Mouse (Mus musculus) yolk sac, embryonic 10.5 days (tissue): ENCODE measurements at regions not wholly inside any gene's neighbourhood (a gene's known extent, or its start where the extent isn't known, plus 50 kb on each side); places are given as distances from the start of the nearest gene placed in this dataset.
A peak's percentile ranks its signal among the peaks of the same experiment; 100 is the strongest.

Experiments used
- DNase-seq: peaks from one replicate; pipeline ENCODE4 v3.0.0-alpha.2; 2017; ENCODE audit warnings: low spot score

- no peak for DNase-seq
Measured at GRCm38 (mm10) chr4:140402319-140402718, 155.7 kb upstream of the Igsf21 start.

GRCm38 (mm10) chr4:140401632-140402031 is 155.0 kb upstream of the Igsf21 start:
- no peak for DNase-seq

- no peak for DNase-seq
Measured at GRCm38 (mm10) chr4:140396548-140396947, 150.0 kb upstream of the Igsf21 start.

GRCm38 (mm10) chr4:140392290-140392689 is 145.7 kb upstream of the Igsf21 start:
- no peak for DNase-seq

- DNase-seq, result no peak
Measured at GRCm38 (mm10) chr4:140390684-140391234, 144.2 kb upstream of the Igsf21 start.

- no peak for DNase-seq
Measured at GRCm38 (mm10) chr4:140385686-140386085, 139.1 kb upstream of the Igsf21 start.

GRCm38 (mm10) chr4:140385226-140385625 is 138.6 kb upstream of the Igsf21 start:
- DNase-seq, result no peak

GRCm38 (mm10) chr4:140383596-140383995 is 137.0 kb upstream of the Igsf21 start:
- DNase-seq, result no peak

- no peak for DNase-seq
Measured at GRCm38 (mm10) chr4:140380733-140381132, 134.1 kb upstream of the Igsf21 start.

GRCm38 (mm10) chr4:140377941-140378340 is 131.4 kb upstream of the Igsf21 start:
- no peak for DNase-seq

GRCm38 (mm10) chr4:140372586-140373325 is 126.2 kb upstream of the Igsf21 start:
- DNase-seq, result no peak

- DNase-seq, result no peak
Measured at GRCm38 (mm10) chr4:140371426-140372213, 125.0 kb upstream of the Igsf21 start.

- DNase-seq, result no peak
Measured at GRCm38 (mm10) chr4:140366975-140367680, 120.5 kb upstream of the Igsf21 start.

GRCm38 (mm10) chr4:140358846-140359245 is 112.3 kb upstream of the Igsf21 start:
- DNase-seq, result no peak

- peak; percentile 73 for DNase-seq
Measured at GRCm38 (mm10) chr4:140358103-140358502, 111.5 kb upstream of the Igsf21 start.

- no peak for DNase-seq
Measured at GRCm38 (mm10) chr4:140355144-140355550, 108.6 kb upstream of the Igsf21 start.

GRCm38 (mm10) chr4:140348802-140349201 is 102.2 kb upstream of the Igsf21 start:
- no peak for DNase-seq

- no peak for DNase-seq
Measured at GRCm38 (mm10) chr4:140330138-140330537, 83.6 kb upstream of the Igsf21 start.

- DNase-seq, result no peak
Measured at GRCm38 (mm10) chr4:140326706-140327440, 80.3 kb upstream of the Igsf21 start.

- no peak for DNase-seq
Measured at GRCm38 (mm10) chr4:140325677-140326052, 79.1 kb upstream of the Igsf21 start.

GRCm38 (mm10) chr4:140324971-140325676 is 78.5 kb upstream of the Igsf21 start:
- DNase-seq, result no peak
